Mouse (Mus musculus): ENCODE results near the gene Wdr66.

Gene Wdr66

GRCm38 (mm10) chr5:123313851-123314380, 62.0 kb downstream of the Wdr66 start:
- H3K4me1 ChIP-seq (replicated peaks; ENCODE audit: low read depth, low read length): peaks cover 41% of the 10 kb centered on the region
- TF ChIP-seq NANOG (IDR thresholded peaks at IDR 0.05; ENCODE audit: borderline replicate concordance, low read length) (no peak), POU5F1 (IDR thresholded peaks at IDR 0.05; ENCODE audit: borderline replicate concordance, low read length) (no peak), CTCF (conservative IDR thresholded peaks at IDR 0.05; ENCODE audit: low read length) (no peak)
- H3K36me3 ChIP-seq (ENCODE audit: insufficient read depth, low read length): no peaks in the 10 kb centered on the region
- no peaks in the 10 kb centered on the region for H3K9me3 ChIP-seq (ENCODE audit: low read length)
- H3K27me3 ChIP-seq (ENCODE audit: insufficient read depth, low read length): peaks cover 14% of the 10 kb centered on the region; the same call in 1 of the 2 replicates
- no peak overlapping the region for H3K4me3 ChIP-seq (replicated peaks; ENCODE audit: low read length)

- H3K36me3 ChIP-seq (ENCODE audit: insufficient read depth, low read length): no peaks in the 10 kb centered on the region
- H3K4me3 ChIP-seq (replicated peaks; ENCODE audit: low read length): no peak overlapping the region
- 0 out of 2 replicates have a peak, but pooled peaks cover 7% of the 10 kb centered on the region for H3K27me3 ChIP-seq (ENCODE audit: insufficient read depth, low read length)
- no peak for TF ChIP-seq NANOG (IDR thresholded peaks at IDR 0.05; ENCODE audit: borderline replicate concordance, low read length)
- no peak for TF ChIP-seq POU5F1 (IDR thresholded peaks at IDR 0.05; ENCODE audit: borderline replicate concordance, low read length)
- TF ChIP-seq CTCF (conservative IDR thresholded peaks at IDR 0.05; ENCODE audit: low read length): no peak
- no peaks in the 10 kb centered on the region for H3K9me3 ChIP-seq (ENCODE audit: low read length)
- H3K4me1 ChIP-seq (replicated peaks; ENCODE audit: low read depth, low read length): peaks cover 38% of the 10 kb centered on the region
Measured at GRCm38 (mm10) chr5:123315219-123315866, 63.4 kb downstream of the Wdr66 start.

- Histone ChIP-seq H3K36me3 (ENCODE audit: insufficient read depth, low read length) (no peaks in the 10 kb centered on the region), H3K9me3 (ENCODE audit: low read length) (no peaks in the 10 kb centered on the region), H3K4me3 (replicated peaks; ENCODE audit: low read length) (no peak overlapping the region), H3K27me3 (ENCODE audit: insufficient read depth, low read length) (0 out of 2 replicates have a peak, but pooled peaks cover 5% of the 10 kb centered on the region), H3K4me1 (replicated peaks; ENCODE audit: low read depth, low read length) (peaks cover 32% of the 10 kb centered on the region)
- TF ChIP-seq CTCF (conservative IDR thresholded peaks at IDR 0.05; ENCODE audit: low read length) (no peak), POU5F1 (IDR thresholded peaks at IDR 0.05; ENCODE audit: borderline replicate concordance, low read length) (no peak), NANOG (IDR thresholded peaks at IDR 0.05; ENCODE audit: borderline replicate concordance, low read length) (no peak)
Measured at GRCm38 (mm10) chr5:123317992-123318391, 66.1 kb downstream of the Wdr66 start.

- TF ChIP-seq POU5F1 (IDR thresholded peaks at IDR 0.05; ENCODE audit: borderline replicate concordance, low read length): no peak
- TF ChIP-seq NANOG (IDR thresholded peaks at IDR 0.05; ENCODE audit: borderline replicate concordance, low read length): no peak
- TF ChIP-seq CTCF (conservative IDR thresholded peaks at IDR 0.05; ENCODE audit: low read length): peak; percentile 55
- Histone ChIP-seq H3K4me3 (replicated peaks; ENCODE audit: low read length) (no peak overlapping the region), H3K4me1 (replicated peaks; ENCODE audit: low read depth, low read length) (peaks cover 40% of the 10 kb centered on the region), H3K9me3 (ENCODE audit: low read length) (no peaks in the 10 kb centered on the region), H3K27me3 (ENCODE audit: insufficient read depth, low read length) (peaks cover 13% of the 10 kb centered on the region; the same call in 1 of the 2 replicates), H3K36me3 (ENCODE audit: insufficient read depth, low read length) (no peaks in the 10 kb centered on the region)
Measured at GRCm38 (mm10) chr5:123320136-123320535, 68.2 kb downstream of the Wdr66 start.

- TF ChIP-seq POU5F1 (IDR thresholded peaks at IDR 0.05; ENCODE audit: borderline replicate concordance, low read length): no peak
- no peak for TF ChIP-seq CTCF (conservative IDR thresholded peaks at IDR 0.05; ENCODE audit: low read length)
- peak; percentile 55 for TF ChIP-seq NANOG (IDR thresholded peaks at IDR 0.05; ENCODE audit: borderline replicate concordance, low read length)
- Histone ChIP-seq H3K4me1 (replicated peaks; ENCODE audit: low read depth, low read length) (peaks cover 40% of the 10 kb centered on the region), H3K4me3 (replicated peaks; ENCODE audit: low read length) (peak overlapping the region; percentile 45; the same call in 1 of the 2 replicates), H3K9me3 (ENCODE audit: low read length) (no peaks in the 10 kb centered on the region), H3K36me3 (ENCODE audit: insufficient read depth, low read length) (no peaks in the 10 kb centered on the region), H3K27me3 (ENCODE audit: insufficient read depth, low read length) (peaks cover 27% of the 10 kb centered on the region)
Measured at GRCm38 (mm10) chr5:123324242-123324641, 72.3 kb downstream of the Wdr66 start.

GRCm38 (mm10) chr5:123326006-123326750, 74.3 kb downstream of the Wdr66 start:
- TF ChIP-seq POU5F1 (IDR thresholded peaks at IDR 0.05; ENCODE audit: borderline replicate concordance, low read length) (no peak), NANOG (IDR thresholded peaks at IDR 0.05; ENCODE audit: borderline replicate concordance, low read length) (no peak), CTCF (conservative IDR thresholded peaks at IDR 0.05; ENCODE audit: low read length) (no peak)
- H3K4me3 ChIP-seq (replicated peaks; ENCODE audit: low read length): no peak overlapping the region
- no peaks in the 10 kb centered on the region for H3K9me3 ChIP-seq (ENCODE audit: low read length)
- peaks cover 27% of the 10 kb centered on the region for H3K27me3 ChIP-seq (ENCODE audit: insufficient read depth, low read length)
- H3K4me1 ChIP-seq (replicated peaks; ENCODE audit: low read depth, low read length): peaks cover 40% of the 10 kb centered on the region
- H3K36me3 ChIP-seq (ENCODE audit: insufficient read depth, low read length): no peaks in the 10 kb centered on the region

- peaks cover 40% of the 10 kb centered on the region for H3K4me1 ChIP-seq (replicated peaks; ENCODE audit: low read depth, low read length)
- no peaks in the 10 kb centered on the region for H3K9me3 ChIP-seq (ENCODE audit: low read length)
- H3K27me3 ChIP-seq (ENCODE audit: insufficient read depth, low read length): peaks cover 27% of the 10 kb centered on the region
- H3K4me3 ChIP-seq (replicated peaks; ENCODE audit: low read length): no peak overlapping the region
- no peak for TF ChIP-seq CTCF (conservative IDR thresholded peaks at IDR 0.05; ENCODE audit: low read length)
- TF ChIP-seq POU5F1 (IDR thresholded peaks at IDR 0.05; ENCODE audit: borderline replicate concordance, low read length): no peak
- H3K36me3 ChIP-seq (ENCODE audit: insufficient read depth, low read length): no peaks in the 10 kb centered on the region
Measured at GRCm38 (mm10) chr5:123326751-123327148, 74.8 kb downstream of the Wdr66 start.

- TF ChIP-seq NANOG (IDR thresholded peaks at IDR 0.05; ENCODE audit: borderline replicate concordance, low read length): no peak
- Histone ChIP-seq H3K36me3 (ENCODE audit: insufficient read depth, low read length) (no peaks in the 10 kb centered on the region), H3K4me1 (replicated peaks; ENCODE audit: low read depth, low read length) (peaks cover 43% of the 10 kb centered on the region), H3K9me3 (ENCODE audit: low read length) (no peaks in the 10 kb centered on the region), H3K4me3 (replicated peaks; ENCODE audit: low read length) (no peak overlapping the region), H3K27me3 (ENCODE audit: insufficient read depth, low read length) (peaks cover 27% of the 10 kb centered on the region)
Measured at GRCm38 (mm10) chr5:123327686-123328085, 75.8 kb downstream of the Wdr66 start.
